Mouse (Mus musculus) kidney, adult 2 months (tissue): ENCODE data around the gene Hnrnpr. TPM values are rescaled to one million over a fixed set of nuclear protein-coding genes. Genes with fewer than 3 reads are reported as not detected.
A peak's percentile ranks its signal among the peaks of the same experiment; 100 is the strongest.

ENCODE experiments used
- DNase-seq: peaks from one replicate; pipeline ENCODE4 v3.0.0; 2021
- H3K27ac ChIP-seq: fragments of 200-500 bp; 2 replicates; pipeline ENCODE4 v1.5.1; 2012; ENCODE audit warnings: low read depth, low read length, control low read depth, inconsistent platforms; ENCODE audit not compliant: insufficient read depth
- H3K27me3 ChIP-seq: fragments of 200-500 bp; replicated peaks from 2 replicates; pipeline ENCODE4 v1.6.1; 2012; ENCODE audit warnings: mild to moderate bottlenecking, moderate library complexity, low read length, inconsistent platforms; ENCODE audit not compliant: control insufficient read depth, insufficient read depth
- H3K36me3 ChIP-seq: fragments of 200-500 bp; 2 replicates; pipeline ENCODE4 v1.6.1; 2012; ENCODE audit warnings: mild to moderate bottlenecking, moderate library complexity, low read length, inconsistent platforms; ENCODE audit not compliant: control insufficient read depth, insufficient read depth
- H3K4me1 ChIP-seq: fragments of 200-500 bp; 2 replicates; pipeline ENCODE4 v1.6.1; 2011; ENCODE audit warnings: low read length; ENCODE audit not compliant: control insufficient read depth, insufficient read depth
- H3K4me3 ChIP-seq: fragments of 200-500 bp; 2 replicates; pipeline ENCODE4 v1.5.1; 2011; ENCODE audit warnings: mild to moderate bottlenecking, low read depth, low read length, control low read depth; ENCODE audit not compliant: insufficient read depth
- CTCF ChIP-seq: fragments of 200-500 bp; conservative IDR thresholded peaks from 2 replicates; pipeline ENCODE4 v1.5.1; 2011; ENCODE audit warnings: low read depth, mild to moderate bottlenecking, control low read depth, low read length, moderate library complexity, mixed read lengths; ENCODE audit not compliant: insufficient read depth, insufficient read length
- POLR2A ChIP-seq: fragments of 200-500 bp; IDR thresholded peaks from one replicate; pipeline ENCODE4 v1.6.1; 2011; ENCODE audit warnings: low read depth, low read length, control low read depth
- WGBS: fragments of 180-500 bp; shearing (Covaris S2); methylation state at CpG from one replicate; pipeline ENCODE4 v1.1.7; 2018; 5-methylcytosine and 5-hydroxymethylcytosine counted together
- polyA plus RNA-seq: library from polyadenylated mRNA; depleted of rRNA; stranded (reverse); fragments of >200 nt; gene quantifications from 2 replicates; pipeline ENCODE4 v1.2.3, GENCODE M21; 2012

Gene Hnrnpr
- polyA plus RNA-seq, 1 experiment, result 14.0 TPM

- Histone ChIP-seq H3K4me1 (no peaks in the 10 kb centered on the region), H3K27me3 (no peaks in the 10 kb centered on the region), H3K4me3 (no peak overlapping the region), H3K27ac (no peak overlapping the region), H3K36me3 (no peaks in the 10 kb centered on the region)
- no peak for DNase-seq
- TF ChIP-seq POLR2A (no peak), CTCF (no peak)
- WGBS, result 61% methylated on average over 4 of the region's 4 CpGs
These were observed 57.1 kb downstream of the Hnrnpr start for GRCm38 (mm10) chr4:136367856-136368255.

GRCm38 (mm10) chr4:136369727-136370126 lies 59.0 kb downstream of the Hnrnpr start:
- WGBS, result 3% methylated on average over 3 of the region's 3 CpGs
- Histone ChIP-seq H3K4me3 (no peak overlapping the region), H3K27me3 (no peaks in the 10 kb centered on the region), H3K36me3 (no peaks in the 10 kb centered on the region), H3K4me1 (no peaks in the 10 kb centered on the region), H3K27ac (no peak overlapping the region)
- peak; percentile 69 for DNase-seq
- peak; percentile 21; the same call in 1 of the 2 replicates for TF ChIP-seq CTCF
- no peak for TF ChIP-seq POLR2A

- no peaks in the 10 kb centered on the region for H3K36me3 ChIP-seq
- 48% methylated on average over 14 of the region's 14 CpGs for WGBS
- TF ChIP-seq POLR2A (no peak), CTCF (no peak)
- H3K27ac ChIP-seq, result no peak overlapping the region
- no peaks in the 10 kb centered on the region for H3K27me3 ChIP-seq
- H3K4me3 ChIP-seq, result no peak overlapping the region
- DNase-seq, result no peak
- H3K4me1 ChIP-seq, result no peaks in the 10 kb centered on the region
These were observed 62.9 kb downstream of the Hnrnpr start for GRCm38 (mm10) chr4:136373494-136374181.

DNA sequence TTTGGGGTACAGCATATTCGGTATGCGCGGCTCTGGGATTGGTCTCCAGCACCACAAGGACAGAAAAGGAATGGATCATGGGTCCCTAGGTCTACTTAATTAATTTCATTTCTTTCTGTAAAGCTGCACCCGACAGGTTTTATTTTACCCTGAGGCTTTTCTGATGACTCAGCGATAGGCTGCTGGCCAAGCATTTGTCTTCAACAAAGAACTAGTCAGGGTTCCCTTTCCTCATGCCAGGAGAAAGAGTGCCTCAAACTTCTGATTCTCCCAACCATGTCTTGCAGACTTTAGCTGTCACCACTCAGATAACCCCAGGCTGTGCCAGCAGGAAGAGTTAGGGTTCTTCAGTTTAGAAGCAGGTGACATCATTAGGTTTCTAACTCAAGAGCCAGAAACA lies 66.3 kb downstream of the Hnrnpr start:
- TF ChIP-seq POLR2A (no peak), CTCF (no peak)
- WGBS, result 56% methylated on average over 5 of the region's 5 CpGs
- Histone ChIP-seq H3K36me3 (no peaks in the 10 kb centered on the region), H3K4me1 (no peaks in the 10 kb centered on the region), H3K27ac (no peak overlapping the region), H3K4me3 (no peak overlapping the region), H3K27me3 (no peaks in the 10 kb centered on the region)
- no peak for DNase-seq

DNA sequence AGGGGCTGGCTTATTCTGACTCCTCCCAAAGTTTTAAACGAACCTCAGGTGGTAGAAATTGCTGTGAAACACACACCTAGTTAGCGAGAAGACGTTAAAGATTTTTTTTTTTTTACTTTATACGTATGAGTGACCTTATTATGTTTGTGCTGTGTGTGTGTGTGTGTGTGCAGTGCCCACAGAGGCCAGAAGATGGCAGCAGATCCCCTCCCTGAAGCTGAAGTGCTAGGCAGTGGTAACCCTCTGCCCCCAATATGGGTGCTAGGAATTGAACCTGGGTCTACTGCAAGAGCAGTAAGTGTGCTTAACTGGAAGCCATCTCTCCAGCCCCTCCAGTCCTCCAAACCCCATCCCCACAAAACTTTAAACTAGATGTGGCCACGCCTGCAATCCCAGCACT lies 72.3 kb downstream of the Hnrnpr start:
- 83% methylated on average over 5 of the region's 5 CpGs for WGBS
- TF ChIP-seq POLR2A, result no peak
- peak; percentile 38; the same call in 1 of the 2 replicates for TF ChIP-seq CTCF

DNA sequence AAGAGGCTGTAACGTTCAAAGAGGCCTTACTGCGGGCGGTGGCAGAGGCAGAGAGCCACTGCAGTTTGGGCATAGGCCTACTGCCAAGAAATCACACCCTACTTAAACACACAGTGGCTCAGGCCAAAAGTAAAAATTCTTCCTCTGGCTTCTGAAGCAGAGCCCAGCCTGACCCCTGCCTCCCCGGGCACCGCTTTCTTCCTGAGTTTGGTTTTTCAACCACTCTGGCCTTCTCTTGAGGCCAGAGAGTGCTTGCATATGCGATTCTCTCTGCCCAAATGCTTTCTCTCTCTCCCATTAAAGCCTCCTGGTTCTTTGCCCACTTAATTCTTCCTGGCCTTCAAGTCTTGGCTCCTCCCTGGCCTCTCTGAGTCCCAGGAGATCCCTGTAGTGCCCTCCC lies 73.1 kb downstream of the Hnrnpr start:
- Histone ChIP-seq H3K4me3 (no peak overlapping the region), H3K27me3 (no peaks in the 10 kb centered on the region), H3K36me3 (no peaks in the 10 kb centered on the region), H3K4me1 (no peaks in the 10 kb centered on the region), H3K27ac (no peak overlapping the region)
- no peak for TF ChIP-seq CTCF
- TF ChIP-seq POLR2A, result no peak
- 81% methylated on average over 6 of the region's 6 CpGs for whole genome bisulfite sequencing
- DNase-seq, result no peak

More for the DNA sequence above, 72.3 kb downstream of the Hnrnpr start:
- no peaks in the 10 kb centered on the region for H3K27me3 ChIP-seq
- no peaks in the 10 kb centered on the region for H3K4me1 ChIP-seq
- no peak for DNase-seq
- H3K27ac ChIP-seq, result no peak overlapping the region
- H3K4me3 ChIP-seq, result no peak overlapping the region
- no peaks in the 10 kb centered on the region for H3K36me3 ChIP-seq

GRCm38 (mm10) chr4:136387261-136387660 lies 76.5 kb downstream of the Hnrnpr start:
- no peak overlapping the region for H3K4me3 ChIP-seq
- WGBS, result 53% methylated on average over 11 of the region's 11 CpGs
- no peaks in the 10 kb centered on the region for H3K36me3 ChIP-seq
- no peaks in the 10 kb centered on the region for H3K27me3 ChIP-seq
- TF ChIP-seq CTCF, result no peak
- no peak for TF ChIP-seq POLR2A
- DNase-seq, result no peak
- no peaks in the 10 kb centered on the region for H3K4me1 ChIP-seq
- no peak overlapping the region for H3K27ac ChIP-seq

- DNase-seq, result no peak
- no peaks in the 10 kb centered on the region for H3K4me1 ChIP-seq
- no peaks in the 10 kb centered on the region for H3K27me3 ChIP-seq
- no peak overlapping the region for H3K4me3 ChIP-seq
- H3K27ac ChIP-seq, result no peak overlapping the region
- WGBS, result 83% methylated on average over 10 of the region's 10 CpGs
- no peaks in the 10 kb centered on the region for H3K36me3 ChIP-seq
- no peak for TF ChIP-seq POLR2A
- no peak for TF ChIP-seq CTCF
These were observed 91.1 kb downstream of the Hnrnpr start for GRCm38 (mm10) chr4:136401806-136402205.
